Mouse (Mus musculus) urinary bladder, postnatal 10 days (tissue): ENCODE data around the gene Hykk.

Experiments
- DNase-seq: peaks from one replicate; pipeline ENCODE4 v3.0.0; 2022; ENCODE audit warnings: low spot score

The Hykk gene

DNA sequence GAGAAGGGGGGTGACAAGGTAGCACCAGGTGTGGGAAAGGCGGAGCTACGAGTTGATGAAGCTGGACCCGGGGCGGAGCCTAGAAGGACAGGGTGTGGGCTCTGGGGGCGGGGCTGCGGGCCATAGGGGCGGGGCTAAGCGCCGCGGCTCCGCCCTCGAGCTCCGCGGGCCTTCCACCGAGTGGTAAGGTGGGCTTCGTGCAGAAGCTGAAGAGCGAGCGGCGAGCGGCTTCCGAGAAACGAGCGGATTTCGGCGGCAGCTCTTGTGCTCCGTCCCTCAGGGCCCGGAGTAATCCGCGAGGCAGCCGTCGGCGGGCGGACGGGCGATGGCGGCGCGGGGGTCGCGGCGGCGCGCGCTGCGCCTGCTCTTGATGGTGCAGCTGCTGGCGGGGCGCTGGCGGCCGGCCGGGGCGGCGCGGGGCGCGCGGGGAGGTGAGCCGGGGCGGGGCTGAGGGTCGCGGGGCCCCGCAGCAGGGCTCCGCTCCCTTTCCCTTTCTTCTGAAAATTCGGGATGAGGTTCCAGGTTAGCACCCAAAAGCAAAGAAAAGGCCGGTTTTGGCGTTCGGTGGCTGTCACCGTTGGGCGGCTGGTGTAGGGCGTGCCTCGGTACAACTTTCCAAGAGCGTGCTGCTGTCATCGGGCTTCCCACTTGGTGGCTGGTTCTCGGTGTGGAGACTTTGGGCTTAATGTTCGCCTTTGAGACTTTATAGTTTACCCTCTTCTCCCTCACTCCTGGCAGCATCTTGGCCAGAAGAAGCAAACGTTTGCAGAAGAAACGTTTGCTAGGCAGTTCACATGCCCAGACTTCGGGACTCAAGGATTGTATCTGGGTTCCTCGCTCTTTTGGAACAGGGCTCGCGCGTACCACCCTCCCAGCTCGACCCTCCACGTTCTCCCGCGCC lies 64.5 kb downstream of the Hykk start:
- DNase-seq = no peak

DNA sequence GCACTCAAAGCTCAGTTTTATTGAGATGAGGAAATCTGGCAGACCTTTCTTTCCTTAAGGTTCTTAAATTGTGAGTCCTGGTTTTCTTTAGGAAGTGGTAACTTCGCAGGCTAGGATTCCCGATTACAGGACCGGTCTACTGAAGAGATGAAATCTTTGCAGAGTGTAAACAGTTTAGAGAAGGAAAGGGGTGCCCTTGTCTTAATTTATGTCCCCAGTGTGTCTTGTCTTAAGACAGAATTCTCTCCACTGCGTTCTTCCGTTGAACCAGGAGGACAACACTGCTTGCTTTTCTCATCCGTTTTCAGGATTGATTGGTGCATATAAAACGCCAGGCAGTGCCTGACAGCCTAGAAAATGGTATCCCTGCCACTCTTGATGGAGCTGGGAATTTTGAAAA lies 65.3 kb downstream of the Hykk start:
- no peak for DNase-seq

DNA sequence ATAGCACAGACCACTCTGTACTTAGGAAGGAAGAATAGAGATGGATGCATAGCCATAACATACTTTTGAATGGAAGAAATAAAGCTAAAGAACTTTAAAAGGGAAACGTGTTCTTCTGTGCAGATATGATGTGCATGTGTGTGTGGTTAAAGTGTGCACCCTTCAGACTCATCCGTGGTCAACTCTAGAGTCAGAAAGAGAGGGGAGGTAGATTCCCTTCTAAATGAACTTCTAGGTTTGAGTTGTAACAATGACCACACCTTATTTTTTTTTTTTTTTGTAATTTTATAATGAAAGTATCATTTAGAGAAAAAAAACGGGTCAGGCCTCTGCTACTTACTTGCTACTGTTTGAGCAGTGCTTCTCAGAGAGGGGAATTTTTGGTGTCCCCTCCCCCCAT lies 73.3 kb downstream of the Hykk start:
- DNase-seq = no peak

DNA sequence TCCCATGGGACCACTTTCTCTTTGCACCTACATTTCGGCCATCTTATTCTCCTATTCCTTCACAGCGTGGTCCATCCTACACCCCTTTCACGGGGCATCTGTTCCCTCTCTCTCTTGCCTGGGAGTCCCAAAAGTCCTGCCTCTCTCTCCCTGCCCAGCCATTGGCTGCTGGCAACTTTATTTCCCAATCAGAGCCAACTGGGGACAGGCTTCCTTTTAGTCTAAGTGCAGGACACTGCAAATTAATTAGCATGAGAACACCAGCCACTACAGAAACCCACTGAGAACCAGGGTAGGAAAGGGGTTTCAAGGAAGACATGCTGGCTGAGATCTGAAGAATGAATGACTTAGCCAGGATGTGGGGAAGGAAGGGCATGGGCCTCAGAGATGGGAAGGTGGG lies 77.3 kb downstream of the Hykk start:
- DNase-seq = no peak

DNA sequence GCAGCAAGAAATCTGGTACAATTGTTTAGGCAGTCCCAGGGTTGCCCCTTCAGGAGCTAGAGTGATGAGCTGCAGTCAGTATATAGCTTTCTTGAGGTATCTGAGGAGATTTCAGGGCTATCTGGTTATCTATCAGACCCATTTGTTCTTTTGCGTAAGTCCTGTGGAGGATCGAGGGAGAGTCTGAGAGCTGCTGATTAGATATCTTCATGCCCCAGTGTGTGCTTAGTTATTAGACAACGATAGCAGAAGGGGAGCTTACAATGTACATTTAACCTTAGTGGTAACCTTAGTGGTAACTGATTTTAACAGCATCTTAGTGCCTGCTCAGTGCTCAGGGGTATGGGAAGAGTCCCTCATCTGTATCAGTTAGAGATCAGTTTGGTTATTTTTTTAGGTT lies 78.6 kb downstream of the Hykk start:
- no peak for DNase-seq
